Mouse (Mus musculus): ENCODE measurements at regions not wholly inside any gene's neighbourhood (a gene's known extent, or its start where the extent isn't known, plus 50 kb on each side); places are given as distances from the start of the nearest gene placed in this dataset.
A peak's percentile ranks its signal among the peaks of the same experiment; 100 is the strongest.
"Not testable (repeated sequence)": the region's sequence is repeated elsewhere in the genome, so short reads cannot be mapped to it uniquely, and the experiment has no call there.

GRCm38 (mm10) chr12:46303136-46303797 lies 515.5 kb downstream of the Nova1 start:
- no peaks in the 10 kb centered on the region for H3K4me1 ChIP-seq (ENCODE audit: control insufficient read depth, insufficient read depth, low read length)
- H3K27ac ChIP-seq (ENCODE audit: insufficient read depth, low read length) = no peak overlapping the region
- no peak overlapping the region for H3K4me3 ChIP-seq (ENCODE audit: insufficient read depth, low read length)
- no peak for TF ChIP-seq CTCF (IDR thresholded peaks at IDR 0.05; ENCODE audit: borderline replicate concordance, insufficient read depth, low read length)
- no peak for TF ChIP-seq POLR2A (IDR thresholded peaks at IDR 0.05; ENCODE audit: low read depth, low read length)

- no peak overlapping the region for H3K27ac ChIP-seq (ENCODE audit: insufficient read depth, low read length)
- H3K4me3 ChIP-seq (ENCODE audit: insufficient read depth, low read length) = no peak overlapping the region
- no peaks in the 10 kb centered on the region for H3K4me1 ChIP-seq (ENCODE audit: control insufficient read depth, insufficient read depth, low read length)
- TF ChIP-seq CTCF (IDR thresholded peaks at IDR 0.05; ENCODE audit: borderline replicate concordance, insufficient read depth, low read length) = no peak
- TF ChIP-seq POLR2A (IDR thresholded peaks at IDR 0.05; ENCODE audit: low read depth, low read length) = no peak
These were observed 519.8 kb downstream of the Nova1 start for GRCm38 (mm10) chr12:46298926-46299325.

GRCm38 (mm10) chr12:46284519-46284918 lies 534.2 kb downstream of the Nova1 start:
- Histone ChIP-seq H3K4me3 (ENCODE audit: insufficient read depth, low read length) (no peak overlapping the region), H3K4me1 (ENCODE audit: control insufficient read depth, insufficient read depth, low read length) (no peaks in the 10 kb centered on the region), H3K27ac (ENCODE audit: insufficient read depth, low read length) (no peak overlapping the region)
- TF ChIP-seq POLR2A (IDR thresholded peaks at IDR 0.05; ENCODE audit: low read depth, low read length) = no peak
- TF ChIP-seq CTCF (IDR thresholded peaks at IDR 0.05; ENCODE audit: borderline replicate concordance, insufficient read depth, low read length) = no peak

GRCm38 (mm10) chr12:46248402-46249018 lies 570.2 kb downstream of the Nova1 start:
- Histone ChIP-seq H3K4me1 (ENCODE audit: control insufficient read depth, insufficient read depth, low read length) (no peaks in the 10 kb centered on the region), H3K27ac (ENCODE audit: insufficient read depth, low read length) (no peak overlapping the region), H3K4me3 (ENCODE audit: insufficient read depth, low read length) (no peak overlapping the region)
- TF ChIP-seq CTCF (IDR thresholded peaks at IDR 0.05; ENCODE audit: borderline replicate concordance, insufficient read depth, low read length) (no peak), POLR2A (IDR thresholded peaks at IDR 0.05; ENCODE audit: low read depth, low read length) (no peak)

GRCm38 (mm10) chr12:46244925-46245324 lies 573.8 kb downstream of the Nova1 start:
- Histone ChIP-seq H3K4me1 (ENCODE audit: control insufficient read depth, insufficient read depth, low read length) (no peaks in the 10 kb centered on the region), H3K4me3 (ENCODE audit: insufficient read depth, low read length) (no peak overlapping the region), H3K27ac (ENCODE audit: insufficient read depth, low read length) (no peak overlapping the region)
- TF ChIP-seq POLR2A (IDR thresholded peaks at IDR 0.05; ENCODE audit: low read depth, low read length) (no peak), CTCF (IDR thresholded peaks at IDR 0.05; ENCODE audit: borderline replicate concordance, insufficient read depth, low read length) (no peak)

- Histone ChIP-seq H3K27ac (ENCODE audit: insufficient read depth, low read length) (no peak overlapping the region), H3K4me1 (ENCODE audit: control insufficient read depth, insufficient read depth, low read length) (no peaks in the 10 kb centered on the region), H3K4me3 (ENCODE audit: insufficient read depth, low read length) (no peak overlapping the region)
- no peak for TF ChIP-seq POLR2A (IDR thresholded peaks at IDR 0.05; ENCODE audit: low read depth, low read length)
- TF ChIP-seq CTCF (IDR thresholded peaks at IDR 0.05; ENCODE audit: borderline replicate concordance, insufficient read depth, low read length) = no peak
These were observed 586.4 kb downstream of the Nova1 start for GRCm38 (mm10) chr12:46232359-46232758.

- not testable (repeated sequence) for H3K4me1 ChIP-seq (ENCODE audit: control insufficient read depth, insufficient read depth, low read length); H3K4me3 ChIP-seq (ENCODE audit: insufficient read depth, low read length); H3K27ac ChIP-seq (ENCODE audit: insufficient read depth, low read length)
These were observed 603.4 kb downstream of the Nova1 start for GRCm38 (mm10) chr12:46215328-46215727.

GRCm38 (mm10) chr12:46199076-46199475 lies 619.7 kb downstream of the Nova1 start:
- no peak overlapping the region for H3K27ac ChIP-seq (ENCODE audit: insufficient read depth, low read length)
- no peak overlapping the region for H3K4me3 ChIP-seq (ENCODE audit: insufficient read depth, low read length)
- H3K4me1 ChIP-seq (ENCODE audit: control insufficient read depth, insufficient read depth, low read length) = peaks cover 3% of the 10 kb centered on the region; the same call in 1 of the 2 replicates
- TF ChIP-seq CTCF (IDR thresholded peaks at IDR 0.05; ENCODE audit: borderline replicate concordance, insufficient read depth, low read length) (no peak), POLR2A (IDR thresholded peaks at IDR 0.05; ENCODE audit: low read depth, low read length) (no peak)

GRCm38 (mm10) chr12:46197482-46198101 lies 621.1 kb downstream of the Nova1 start:
- Histone ChIP-seq H3K27ac (ENCODE audit: insufficient read depth, low read length) (peak overlapping the region; percentile 81), H3K4me1 (ENCODE audit: control insufficient read depth, insufficient read depth, low read length) (peaks cover 3% of the 10 kb centered on the region; the same call in 1 of the 2 replicates), H3K4me3 (ENCODE audit: insufficient read depth, low read length) (no peak overlapping the region)
- TF ChIP-seq CTCF (IDR thresholded peaks at IDR 0.05; ENCODE audit: borderline replicate concordance, insufficient read depth, low read length) = no peak
- no peak for TF ChIP-seq POLR2A (IDR thresholded peaks at IDR 0.05; ENCODE audit: low read depth, low read length)

GRCm38 (mm10) chr12:46194173-46194572 lies 624.6 kb downstream of the Nova1 start:
- H3K27ac ChIP-seq (ENCODE audit: insufficient read depth, low read length) = no peak overlapping the region
- peaks cover 3% of the 10 kb centered on the region; the same call in 1 of the 2 replicates for H3K4me1 ChIP-seq (ENCODE audit: control insufficient read depth, insufficient read depth, low read length)
- no peak for TF ChIP-seq CTCF (IDR thresholded peaks at IDR 0.05; ENCODE audit: borderline replicate concordance, insufficient read depth, low read length)
- TF ChIP-seq POLR2A (IDR thresholded peaks at IDR 0.05; ENCODE audit: low read depth, low read length) = no peak

More at GRCm38 (mm10) chr12:46194173-46194572, 624.6 kb downstream of the Nova1 start:
- H3K4me3 ChIP-seq (ENCODE audit: insufficient read depth, low read length) = no peak overlapping the region
